Mouse (Mus musculus): ENCODE results near the gene Lrat.

The Lrat gene

DNA sequence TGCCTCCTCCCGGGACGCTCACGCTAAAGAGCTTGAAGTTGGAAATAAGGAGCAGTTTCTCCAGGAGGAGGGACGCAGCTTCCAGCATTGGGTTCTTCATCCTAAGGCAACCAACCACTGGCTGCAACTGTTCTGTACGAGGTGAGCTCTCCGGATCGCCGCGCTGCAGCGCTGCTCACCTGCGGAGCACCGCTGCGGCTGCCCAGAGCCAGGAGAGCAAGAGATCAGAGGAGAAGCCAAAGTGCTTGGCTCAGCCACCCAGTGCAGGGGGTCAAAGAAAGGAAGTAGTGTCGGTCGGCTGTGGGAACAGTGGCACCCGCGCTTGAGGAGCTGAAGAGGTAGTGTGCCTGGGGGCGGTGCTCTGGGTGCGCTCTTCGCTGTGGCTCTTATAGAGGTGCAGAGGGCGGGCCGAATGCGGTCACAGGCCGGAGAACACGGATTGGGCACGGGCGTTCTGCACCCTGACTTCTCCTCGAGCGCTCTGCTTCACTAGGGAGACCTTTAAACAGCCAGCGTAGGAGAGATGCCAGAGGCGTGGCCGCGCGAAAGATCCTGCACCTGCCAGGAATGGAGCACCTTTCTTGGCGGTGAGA is at the start of gene Lrat:
Gene Lrat (minus strand): TSS at position 361 of the 593 bp plus-strand sequence.
- no peak for DNase-seq

GRCm38 (mm10) chr3:82952173-82952962 is 48.6 kb upstream of the Lrat start:
- no peak for DNase-seq

DNA sequence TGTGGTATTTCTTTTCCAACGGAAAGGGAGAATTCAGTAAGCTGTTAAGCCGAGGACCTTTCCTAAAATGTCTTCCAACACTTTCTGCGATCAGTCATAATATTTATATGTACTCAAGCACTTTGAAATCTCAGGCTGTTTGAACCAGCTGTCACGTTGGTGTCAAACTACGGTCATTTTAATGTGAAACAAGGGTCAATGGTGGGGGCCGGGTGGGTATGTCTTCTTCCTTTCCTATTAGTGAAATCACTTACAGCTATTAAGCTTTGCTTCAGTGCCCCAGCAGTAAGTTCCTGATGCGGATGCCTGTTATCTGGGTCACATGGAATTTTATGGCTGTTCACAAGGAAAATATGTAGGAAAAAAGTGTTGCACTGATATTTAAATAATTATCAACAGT is 46.9 kb upstream of the Lrat start:
- DNase-seq: no peak

DNA sequence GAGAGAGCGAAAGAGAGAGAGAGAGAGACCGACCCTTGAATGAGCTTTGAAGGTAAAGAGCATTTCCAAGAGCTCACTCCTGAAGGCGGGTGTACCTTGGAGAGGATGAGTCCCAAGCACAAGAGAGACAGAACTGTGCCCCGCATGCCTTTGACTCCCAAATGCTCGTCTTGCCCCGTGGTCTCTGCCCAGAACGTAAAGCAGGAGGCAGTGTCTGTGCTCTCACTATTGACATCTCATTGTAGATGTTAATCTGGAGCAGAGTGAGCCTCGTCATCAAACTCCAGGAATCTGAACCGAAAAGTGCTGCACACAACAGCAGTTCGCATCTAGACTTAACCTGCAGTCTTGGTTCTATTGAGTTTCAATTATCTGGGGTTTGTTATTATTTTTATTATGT is 46.4 kb upstream of the Lrat start:
- no peak for DNase-seq

GRCm38 (mm10) chr3:82946375-82947107 is 42.8 kb upstream of the Lrat start:
- no peak for DNase-seq

DNA sequence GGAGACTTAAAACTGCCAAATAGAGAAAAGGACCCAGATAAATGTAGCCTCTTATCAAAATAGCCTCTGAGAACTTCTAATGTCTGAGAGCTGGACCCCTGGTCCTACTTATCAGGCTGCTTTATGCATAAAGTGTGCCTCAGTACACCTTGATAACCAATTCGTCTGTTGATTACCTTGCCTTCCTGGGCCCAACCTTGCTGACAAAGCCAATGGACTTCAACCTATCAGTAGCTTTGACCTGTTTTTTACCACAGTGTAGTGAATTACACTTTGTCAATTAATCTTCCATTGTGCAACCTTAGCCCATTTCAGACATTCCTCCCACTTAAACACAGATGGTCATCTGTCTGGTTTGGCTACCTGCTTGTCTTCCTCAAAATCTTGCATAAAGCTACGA is 24.1 kb upstream of the Lrat start:
- no peak for DNase-seq

- DNase-seq: no peak
Observed at GRCm38 (mm10) chr3:82915632-82916031, 11.9 kb upstream of the Lrat start.

- DNase-seq: no peak
Observed at GRCm38 (mm10) chr3:82908671-82909070, 4.9 kb upstream of the Lrat start.

DNA sequence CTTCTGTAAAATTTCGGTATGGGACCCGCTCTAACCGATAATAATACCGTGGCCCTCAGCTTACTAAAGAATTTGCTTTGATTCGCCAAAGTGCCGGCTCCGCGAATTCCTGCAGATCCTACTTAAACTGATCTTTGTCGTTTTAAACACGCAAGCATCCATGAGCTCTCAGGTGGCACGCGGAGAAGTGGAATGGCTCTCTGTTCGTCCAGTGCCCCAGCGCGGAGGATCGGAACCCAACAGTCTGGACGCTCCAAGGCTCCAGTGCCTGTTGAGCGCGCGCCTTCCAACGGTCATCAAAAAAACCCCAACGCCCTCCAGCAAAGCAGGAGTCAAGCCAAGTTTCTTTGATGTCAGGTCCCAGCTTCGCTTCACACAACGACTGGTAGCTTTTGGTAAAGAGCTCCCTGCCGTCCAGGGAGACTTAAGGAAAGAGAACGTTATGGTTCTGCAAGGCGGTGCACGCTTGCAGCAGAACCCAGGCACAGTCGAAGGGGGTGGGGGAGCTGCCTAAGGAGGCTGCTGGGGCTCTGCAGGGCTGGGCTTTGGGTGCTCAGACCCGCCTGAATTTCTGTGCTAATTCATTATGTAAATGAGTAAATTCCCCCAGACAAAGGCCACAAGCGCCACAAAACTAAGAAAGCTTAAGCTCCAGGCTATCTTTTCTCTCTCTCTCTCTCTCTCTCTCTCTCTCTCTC is 587 bp upstream of the Lrat start:
- no peak for DNase-seq

DNA sequence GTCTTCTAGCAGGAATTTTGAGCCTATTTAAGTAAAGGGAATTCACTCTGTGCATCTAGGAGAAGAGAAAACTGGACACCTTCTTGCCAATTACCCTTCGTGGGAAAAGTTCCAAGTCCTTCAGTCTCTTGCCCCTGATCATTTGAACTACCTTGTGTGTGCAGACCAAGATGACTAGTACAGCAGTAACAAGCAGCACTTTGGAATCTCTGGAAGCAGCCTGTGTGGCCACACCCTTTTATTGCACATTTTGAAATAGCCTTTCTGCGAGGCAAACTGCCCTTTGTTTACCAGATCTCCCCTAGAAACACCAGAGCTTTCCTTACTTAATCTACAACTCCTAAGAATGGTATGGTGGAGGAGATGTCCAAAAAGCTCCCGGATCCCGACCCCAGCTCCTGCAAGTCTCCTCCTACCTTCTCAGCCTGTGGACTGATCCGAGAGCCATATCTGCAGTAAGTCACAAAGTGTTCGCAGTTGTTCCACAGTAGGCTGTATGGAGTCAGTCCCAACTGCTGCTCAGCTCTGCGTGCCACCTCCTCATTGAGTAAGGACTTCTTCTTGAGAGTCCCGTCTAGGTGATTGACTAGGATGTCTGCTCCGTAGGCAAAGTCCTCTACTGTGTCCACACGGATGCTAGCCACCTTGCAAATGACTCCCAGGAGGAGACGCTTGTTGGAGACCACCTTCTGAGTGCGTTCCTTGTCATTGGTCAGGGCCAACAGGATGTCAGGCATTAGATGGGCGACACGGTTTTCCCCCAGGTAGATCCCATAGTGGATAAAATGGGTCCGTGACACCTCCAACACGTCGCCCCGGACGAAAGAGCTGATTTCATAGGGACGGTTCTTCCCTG is 788 bp downstream of the Lrat start:
- DNase-seq: no peak

- DNase-seq: no peak
Observed at GRCm38 (mm10) chr3:82888842-82889241, 14.9 kb downstream of the Lrat start.

GRCm38 (mm10) chr3:82877258-82877657 is 26.5 kb downstream of the Lrat start:
- DNase-seq: no peak

GRCm38 (mm10) chr3:82876372-82876739 is 27.4 kb downstream of the Lrat start, which contains the start of gene Rbm46:
Gene Rbm46 (minus strand): TSS chr3:82876483.
- peak in 1 of 2 experiments; percentile 4 for DNase-seq

DNA sequence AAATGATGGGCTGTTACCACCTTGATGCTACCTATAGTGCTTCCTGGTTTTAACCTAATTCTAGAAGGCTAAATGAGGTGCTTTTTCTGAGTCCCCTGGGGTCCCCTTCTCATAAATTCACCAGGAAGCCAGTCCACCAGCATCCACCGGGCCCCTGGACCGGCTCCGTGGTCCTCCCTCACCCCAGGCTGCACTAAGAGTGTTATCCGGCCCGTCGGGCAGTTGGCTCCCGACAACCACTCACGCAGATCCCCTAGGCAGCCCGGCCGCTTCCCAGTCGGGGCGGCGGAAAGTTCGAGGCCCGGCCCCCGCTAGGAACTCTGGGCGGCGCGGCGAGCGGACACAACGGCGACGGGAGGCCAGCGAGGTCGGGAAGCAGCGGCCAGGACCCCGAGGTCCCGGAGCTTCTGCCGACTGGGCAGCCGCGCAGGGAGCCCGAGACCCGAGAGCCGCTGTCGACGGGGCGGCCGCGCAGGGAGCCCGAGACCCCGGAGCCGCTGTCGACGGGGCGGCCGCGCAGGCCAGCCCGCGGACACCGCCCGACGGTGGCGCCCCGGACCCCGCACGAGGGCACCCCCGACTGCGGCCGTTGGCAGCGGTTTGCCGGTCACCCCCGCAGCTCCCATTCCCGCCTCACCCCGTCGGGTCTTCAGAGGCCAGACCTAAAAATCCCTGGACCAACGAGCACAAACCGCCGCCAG is 28.0 kb downstream of the Lrat start:
- DNase-seq: peak in 1 of 2 experiments; percentile 3

DNA sequence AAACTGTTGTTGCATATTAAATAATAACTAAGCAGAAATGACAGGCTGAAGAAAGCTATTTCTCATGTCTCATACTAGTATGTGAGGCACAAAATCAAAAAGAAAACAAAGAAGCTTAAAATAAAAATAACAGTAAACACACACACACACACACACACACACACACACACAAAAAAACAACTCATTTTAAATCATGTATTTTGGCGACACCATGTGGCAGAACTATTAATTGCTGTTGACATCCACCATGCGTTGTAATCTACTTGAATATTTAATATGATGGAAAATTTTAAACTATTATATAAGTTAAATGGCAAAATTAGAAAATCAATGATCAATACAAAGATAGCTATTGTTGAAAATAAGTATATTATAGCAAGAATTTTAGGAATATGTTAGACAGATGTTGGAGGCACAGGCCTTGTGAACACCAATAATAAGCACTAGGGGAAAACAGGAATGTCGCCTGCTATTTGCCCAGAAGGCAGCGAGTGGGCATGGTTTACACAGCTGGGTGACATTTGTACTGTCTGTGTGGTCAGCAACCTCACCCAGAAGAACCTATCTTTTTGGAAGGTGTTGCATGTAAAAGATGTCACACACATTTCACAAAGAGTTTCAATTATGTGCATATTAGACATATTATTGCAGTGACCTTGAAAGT is 46.2 kb downstream of the Lrat start:
- DNase-seq: no peak
